Mouse (Mus musculus) ES-CJ7 (cell line): ENCODE measurements at regions not wholly inside any gene's neighbourhood (a gene's known extent, or its start where the extent isn't known, plus 50 kb on each side); places are given as distances from the start of the nearest gene placed in this dataset.

Experiments used
- DNase-seq: peaks from one replicate; pipeline ENCODE4 v3.0.0; 2011; ENCODE audit warnings: low read depth, low spot score

DNA sequence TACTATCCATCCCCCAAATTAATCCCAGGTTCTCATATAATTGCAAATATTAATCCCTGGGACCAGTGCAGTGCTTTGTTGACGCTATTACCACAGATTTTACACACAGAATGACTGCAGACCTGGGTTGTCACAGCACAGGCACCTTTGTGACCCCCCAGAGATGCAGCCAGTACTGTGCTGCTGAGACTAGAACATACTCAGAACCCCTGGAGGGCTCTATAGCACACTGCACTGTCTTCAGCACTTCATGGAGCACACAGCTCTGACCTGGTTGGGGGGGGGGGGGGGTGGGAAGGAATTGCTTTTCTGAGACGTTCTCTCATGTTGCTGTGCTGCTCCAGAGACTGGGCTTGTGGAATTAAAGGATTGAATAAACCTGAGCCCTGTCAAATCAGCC is 154.9 kb upstream of the Gm34302 start:
- no peak for DNase-seq

DNA sequence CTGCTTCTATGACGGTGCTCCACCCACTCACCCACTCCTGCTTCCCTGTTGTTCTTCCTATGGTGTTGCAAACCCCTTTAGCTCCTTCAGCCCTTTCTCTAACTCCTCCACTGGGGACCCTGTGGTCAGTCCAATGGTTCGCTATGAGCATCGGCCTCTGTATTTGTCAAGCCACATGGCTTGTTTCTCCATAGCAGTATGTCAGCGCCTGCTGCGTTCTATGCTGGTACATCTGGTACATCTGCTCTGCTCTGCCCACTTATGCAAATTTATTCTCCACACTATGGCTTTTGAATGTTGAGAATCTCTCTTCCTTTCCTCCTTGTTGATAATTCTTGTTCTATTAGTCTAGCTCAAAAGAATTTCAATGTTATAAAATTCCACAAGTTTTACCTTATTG is 154.2 kb upstream of the Gm34302 start:
- no peak for DNase-seq

- no peak for DNase-seq
Measured at GRCm38 (mm10) chr3:63627724-63628123, 144.0 kb upstream of the Gm34302 start.

GRCm38 (mm10) chr3:63616127-63616526 is 132.4 kb upstream of the Gm34302 start:
- DNase-seq: no peak

GRCm38 (mm10) chr3:63613652-63614051 is 130.0 kb upstream of the Gm34302 start:
- no peak for DNase-seq

DNA sequence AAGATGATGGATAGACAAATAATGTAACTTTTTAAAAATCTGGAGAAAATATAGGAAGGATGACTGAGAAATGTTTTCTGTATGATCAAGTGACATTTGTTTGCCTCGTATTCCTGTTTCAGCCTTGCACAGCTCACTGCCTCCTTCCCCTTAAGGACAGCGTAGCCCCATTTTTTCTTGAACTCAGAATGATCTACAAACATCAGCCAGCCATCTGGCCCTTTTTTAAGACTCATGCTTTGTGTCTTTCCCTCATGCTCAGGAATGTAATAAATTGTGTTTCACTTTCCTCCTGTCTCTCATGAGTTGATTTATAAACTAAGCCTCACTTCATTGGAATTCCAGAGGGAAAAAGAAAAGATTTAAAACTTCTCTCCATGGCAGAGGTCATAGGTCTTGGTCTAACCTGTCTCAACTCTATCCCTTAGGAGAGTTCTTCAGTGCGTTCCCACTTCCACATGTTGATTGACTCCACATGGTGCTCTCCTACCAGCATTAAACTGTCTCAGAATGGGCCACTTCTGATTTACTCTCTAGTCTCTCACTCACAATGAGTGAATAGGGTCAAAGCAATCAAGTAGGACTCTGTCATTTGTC is 129.2 kb upstream of the Gm34302 start:
- DNase-seq: no peak

- no peak for DNase-seq
Measured at GRCm38 (mm10) chr3:63610113-63610919, 126.6 kb upstream of the Gm34302 start.

- DNase-seq: peak; percentile 28
Measured at GRCm38 (mm10) chr3:63609454-63610112, 125.9 kb upstream of the Gm34302 start.

DNA sequence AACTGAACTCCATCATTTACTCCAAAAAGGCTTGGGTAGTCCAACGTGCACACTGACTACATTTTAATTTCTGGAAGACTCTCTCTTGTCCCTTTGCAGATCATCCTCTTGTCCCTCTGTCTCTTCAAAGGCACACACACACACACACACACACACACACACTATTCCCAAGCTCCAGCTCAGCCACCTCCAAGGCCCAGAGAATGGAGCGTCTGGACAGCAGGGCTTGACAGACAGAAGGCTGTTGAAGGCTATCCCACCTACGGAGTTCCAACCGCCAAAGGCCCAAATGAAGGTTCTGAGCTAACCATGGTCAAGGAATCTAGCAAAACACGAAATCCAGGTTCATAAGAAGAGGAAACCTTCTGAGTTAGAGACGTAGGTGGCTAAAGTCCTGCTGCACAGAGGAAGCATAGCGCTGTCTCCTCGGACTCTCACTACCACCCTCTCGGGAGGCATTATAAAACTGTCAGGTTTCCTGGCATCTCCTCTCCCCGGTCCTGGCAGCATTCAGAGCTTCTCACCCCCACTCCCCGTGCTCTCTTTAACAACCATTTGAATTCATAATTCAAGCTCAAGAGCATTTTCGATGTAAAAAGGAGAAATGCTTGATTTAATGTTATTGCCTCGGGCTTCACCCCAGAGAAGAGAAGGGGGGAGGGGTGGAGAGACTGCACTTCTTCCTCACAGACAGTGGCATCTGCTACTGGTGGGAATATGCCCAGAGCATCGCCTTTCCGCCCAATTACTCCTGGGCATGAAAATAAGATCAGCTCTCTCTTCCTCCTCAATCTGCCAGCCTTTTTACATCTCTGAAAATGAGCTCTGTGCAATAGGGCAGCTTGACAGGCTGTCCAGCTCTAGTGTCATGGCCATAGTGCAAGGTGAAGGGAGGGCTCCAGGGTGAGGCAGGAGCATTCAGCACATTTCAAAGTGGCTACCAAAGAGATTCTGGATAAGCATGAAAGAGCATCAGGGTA is 99.3 kb upstream of the Gm34302 start:
- no peak for DNase-seq

DNA sequence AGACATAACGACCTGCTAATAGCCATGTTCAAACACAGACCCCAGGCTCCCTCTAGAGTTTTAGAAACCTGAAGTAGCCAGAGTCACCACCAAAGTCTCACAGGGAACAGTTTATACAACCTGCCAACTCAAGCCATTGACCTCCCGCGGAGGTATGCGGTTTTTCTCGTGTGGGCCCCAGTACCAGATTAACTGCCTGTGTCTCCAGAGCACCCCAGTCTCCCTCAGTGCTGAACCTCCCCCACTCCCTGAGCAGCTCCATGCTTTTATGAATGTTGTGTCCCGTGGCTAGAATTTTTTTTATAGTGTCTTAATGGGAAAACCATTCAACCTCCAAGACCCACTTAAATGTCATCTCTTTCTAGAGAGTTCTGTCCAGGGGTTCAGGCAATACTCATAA is 98.5 kb upstream of the Gm34302 start:
- no peak for DNase-seq

- DNase-seq: peak; percentile 58
Measured at GRCm38 (mm10) chr3:63570607-63571353, 87.1 kb upstream of the Gm34302 start.

GRCm38 (mm10) chr3:63570082-63570481 is 86.4 kb upstream of the Gm34302 start:
- DNase-seq: no peak

- DNase-seq: no peak
Measured at GRCm38 (mm10) chr3:63569004-63569596, 85.4 kb upstream of the Gm34302 start.

DNA sequence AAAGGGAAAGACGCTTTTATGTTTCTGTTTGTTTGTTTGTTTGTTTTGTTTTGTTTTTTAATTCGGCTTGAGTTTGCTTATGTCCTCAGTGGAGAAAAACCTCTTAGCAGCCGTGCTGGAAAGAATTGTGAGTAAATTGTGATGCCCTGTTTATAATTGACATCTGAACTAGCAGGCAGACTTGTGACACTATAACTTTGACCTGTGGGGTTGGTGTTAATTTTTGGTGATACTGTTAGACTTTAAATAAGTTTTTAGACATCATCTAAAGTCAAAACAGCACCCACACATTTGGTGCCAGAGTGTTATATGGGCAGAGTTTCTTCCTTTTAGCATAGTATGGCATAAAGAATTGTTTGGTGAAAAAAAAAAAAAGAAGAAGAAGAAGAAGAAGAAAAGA is 84.0 kb upstream of the Gm34302 start:
- no peak for DNase-seq

GRCm38 (mm10) chr3:63563057-63563456 is 79.4 kb upstream of the Gm34302 start:
- no peak for DNase-seq

GRCm38 (mm10) chr3:63562532-63562931 is 78.9 kb upstream of the Gm34302 start:
- no peak for DNase-seq

DNA sequence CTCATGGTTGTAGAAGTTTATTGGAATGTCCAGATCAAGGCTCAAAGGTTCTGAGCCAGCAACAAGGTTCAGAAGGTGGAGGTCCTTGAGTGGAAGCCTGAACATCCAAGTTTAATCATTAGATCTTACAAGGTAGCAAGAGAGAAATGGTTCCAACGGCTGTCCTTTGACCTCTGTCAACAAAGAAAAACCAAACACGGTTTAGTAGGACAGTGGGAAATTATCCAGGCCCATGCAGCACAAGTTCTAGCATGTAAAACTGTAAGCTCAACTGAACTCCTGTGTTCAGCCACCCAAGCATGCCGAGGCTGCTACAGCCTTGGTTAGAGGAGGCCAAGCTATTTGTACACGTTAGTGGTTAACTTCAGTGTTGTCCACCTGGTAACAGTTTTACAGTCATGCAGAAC is 77.1 kb upstream of the Gm34302 start:
- no peak for DNase-seq

- no peak for DNase-seq
Measured at GRCm38 (mm10) chr3:63556741-63557140, 73.1 kb upstream of the Gm34302 start.

- peak; percentile 67 for DNase-seq
Measured at GRCm38 (mm10) chr3:63554872-63555271, 71.2 kb upstream of the Gm34302 start.

GRCm38 (mm10) chr3:63553426-63553825 is 69.7 kb upstream of the Gm34302 start:
- DNase-seq: no peak
